Mouse (Mus musculus) midbrain, postnatal 0 days (tissue): ENCODE results near the gene Gm11238. TPM values are rescaled to one million over a fixed set of nuclear protein-coding genes. Genes with fewer than 3 reads are reported as not detected.

ENCODE experiments used
- polyA plus RNA-seq: library from polyadenylated mRNA; unstranded; fragments of >200 nt; fragmentation: Nextera tagmentation; extraction: Ambion mirVana; gene quantifications from 2 replicates; pipeline ENCODE4 v1.2.1, GENCODE M21; 2015
- total RNA-seq: library from RNA; depleted of rRNA; stranded (reverse); fragments of >200 nt; gene quantifications from 2 replicates; pipeline ENCODE4 v1.2.3, GENCODE M21; 2014; rRNA removed

Gm11238 gene
- total and polyA plus RNA-seq, 2 experiments from 2014 or later = not detected

Other genes with a start within 250 kb of the Gm11238 start
- gene Gm11487, start 202.8 kb upstream of the Gm11238 start, total RNA-seq = not detected in 2 replicates
- gene Gm11487, start 202.8 kb upstream of the Gm11238 start, polyA plus RNA-seq = not detected in 2 replicates
- gene Gm11237, start 15.1 kb downstream of the Gm11238 start, total RNA-seq = not detected in 2 replicates
- gene Gm11237, start 15.1 kb downstream of the Gm11238 start, polyA plus RNA-seq = not detected in 2 replicates
- gene Gm11236, start 30.2 kb downstream of the Gm11238 start, total RNA-seq = not detected in 2 replicates
- not detected in 2 replicates for gene Gm11236, start 30.2 kb downstream of the Gm11238 start, polyA plus RNA-seq
- gene Gm11239, start 60.5 kb downstream of the Gm11238 start, total RNA-seq = not detected in 2 replicates
- gene Gm11239, start 60.5 kb downstream of the Gm11238 start, polyA plus RNA-seq = not detected in 2 replicates
- not detected in 2 replicates for gene Gm428, start 75.6 kb downstream of the Gm11238 start, total RNA-seq
- not detected in 2 replicates for gene Gm428, start 75.6 kb downstream of the Gm11238 start, polyA plus RNA-seq
- 0.16 and 0.90 TPM in 2 replicates for gene Rasef, start 183.1 kb downstream of the Gm11238 start, total RNA-seq
- 0.43 and 0.65 TPM in 2 replicates for gene Rasef, start 183.1 kb downstream of the Gm11238 start, polyA plus RNA-seq